Mouse (Mus musculus) cerebellum, adult (tissue): ENCODE data around the gene Plxnb2.

Experiments
- ATAC-seq: cut with Nextera tagmentation; 2 replicates; pipeline ENCODE4 v1.9.2; 2017; ENCODE audit warnings: mild to moderate bottlenecking, moderate library complexity, mixed read lengths; ENCODE audit not compliant: insufficient number of reproducible peaks, low FRiP score, low TSS enrichment

Gene Plxnb2

DNA sequence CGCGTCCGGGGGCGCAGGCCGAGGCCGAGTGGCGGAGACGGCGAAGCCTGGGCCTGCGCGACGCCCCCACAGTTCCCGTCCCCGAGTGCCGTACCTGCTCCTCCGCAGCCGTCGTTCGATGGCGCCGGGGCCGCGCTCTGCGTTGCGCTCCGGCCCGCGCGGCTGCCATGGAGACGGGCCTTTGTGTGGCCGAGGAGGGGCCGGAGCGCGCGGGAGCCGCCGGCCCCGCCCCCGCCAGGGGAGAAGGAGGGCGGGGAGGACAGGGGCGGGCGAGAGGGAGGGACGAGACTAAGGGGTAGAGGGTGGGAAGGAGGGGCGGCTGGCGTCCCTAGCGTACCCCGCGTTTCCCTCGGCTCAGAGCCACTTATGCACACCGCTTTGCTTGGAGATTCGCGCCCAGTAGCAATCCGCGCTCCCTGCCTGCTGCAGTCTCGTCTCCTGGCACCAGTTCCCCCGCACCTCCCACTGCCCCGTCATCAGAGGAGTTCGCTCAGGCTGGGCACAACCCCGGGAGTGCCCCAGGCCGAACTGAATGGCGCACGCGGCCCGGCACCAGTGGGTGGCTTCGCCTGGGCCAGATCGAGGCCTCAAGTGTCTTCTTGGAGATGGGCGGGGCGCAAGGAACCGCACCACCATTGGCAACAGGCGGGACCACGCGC is at the start of gene Plxnb2:
Gene Plxnb2, minus strand, starts transcription at position 218 of the 659 bp plus-strand sequence.
- ATAC-seq = peak; percentile 13; the same call in 1 of the 2 replicates

GRCm38 (mm10) chr15:89215611-89216233 is 35.1 kb upstream of the Plxnb2 start:
- no peak for ATAC-seq

DNA sequence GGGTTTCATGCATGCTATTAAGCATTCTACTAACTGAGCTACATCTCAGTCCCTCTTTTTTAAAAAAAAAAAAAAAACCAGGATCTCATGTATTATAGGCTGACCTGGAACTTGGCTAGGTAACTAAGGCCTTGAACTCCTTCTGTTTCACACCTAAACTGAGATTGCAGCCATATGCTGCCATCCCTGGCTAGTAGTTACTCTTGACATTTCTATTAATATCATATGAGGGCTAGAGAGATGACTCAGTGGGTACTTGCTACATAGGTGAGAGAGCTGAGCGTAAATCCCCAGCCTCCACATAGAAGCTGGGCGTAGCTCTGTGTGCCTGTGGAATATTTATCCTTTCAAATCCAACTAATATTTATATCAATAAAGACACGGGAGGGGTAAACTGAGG is 34.4 kb upstream of the Plxnb2 start:
- 0 out of 2 replicates have a peak, but pooled peaks have one; percentile 13 for ATAC-seq

DNA sequence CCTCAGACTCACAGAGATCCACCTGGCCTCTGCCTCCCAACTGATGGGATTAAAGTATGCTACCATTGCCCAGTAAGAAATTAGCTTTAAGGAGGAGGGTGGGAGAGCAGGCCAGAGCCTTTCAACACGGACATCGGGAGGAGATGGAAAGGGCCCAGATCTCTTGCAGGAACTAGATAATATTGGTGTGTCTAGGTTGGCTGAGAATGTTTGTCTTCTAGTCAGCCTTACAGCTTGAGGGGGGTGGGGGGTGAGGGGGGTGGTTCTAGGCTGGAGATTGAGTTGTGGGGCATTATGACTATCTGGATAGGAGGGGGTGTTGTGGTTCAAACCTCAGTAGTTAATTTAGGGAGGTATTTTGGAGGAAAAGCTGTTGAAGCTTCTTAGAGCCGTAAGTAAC is 32.9 kb upstream of the Plxnb2 start:
- no peak for ATAC-seq

DNA sequence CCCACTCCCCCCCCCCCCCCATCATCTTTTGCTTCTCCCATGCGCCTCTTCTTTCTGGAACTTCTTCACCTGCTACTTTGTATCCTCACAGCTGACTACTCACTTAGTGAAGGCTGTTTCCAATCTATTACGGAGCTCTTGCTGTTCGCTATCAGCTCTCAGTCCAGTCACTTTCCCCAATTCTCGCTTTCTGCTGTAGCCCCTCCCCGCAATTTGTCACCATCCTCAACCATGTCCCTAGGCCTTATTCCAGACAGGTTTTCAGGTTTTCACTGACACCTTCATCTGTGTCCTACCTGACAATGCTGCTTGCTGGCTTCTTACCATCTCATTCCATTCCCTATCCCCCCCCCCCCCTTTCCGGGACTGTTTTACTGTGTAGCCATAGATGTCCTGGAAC is 31.9 kb upstream of the Plxnb2 start:
- ATAC-seq = no peak

DNA sequence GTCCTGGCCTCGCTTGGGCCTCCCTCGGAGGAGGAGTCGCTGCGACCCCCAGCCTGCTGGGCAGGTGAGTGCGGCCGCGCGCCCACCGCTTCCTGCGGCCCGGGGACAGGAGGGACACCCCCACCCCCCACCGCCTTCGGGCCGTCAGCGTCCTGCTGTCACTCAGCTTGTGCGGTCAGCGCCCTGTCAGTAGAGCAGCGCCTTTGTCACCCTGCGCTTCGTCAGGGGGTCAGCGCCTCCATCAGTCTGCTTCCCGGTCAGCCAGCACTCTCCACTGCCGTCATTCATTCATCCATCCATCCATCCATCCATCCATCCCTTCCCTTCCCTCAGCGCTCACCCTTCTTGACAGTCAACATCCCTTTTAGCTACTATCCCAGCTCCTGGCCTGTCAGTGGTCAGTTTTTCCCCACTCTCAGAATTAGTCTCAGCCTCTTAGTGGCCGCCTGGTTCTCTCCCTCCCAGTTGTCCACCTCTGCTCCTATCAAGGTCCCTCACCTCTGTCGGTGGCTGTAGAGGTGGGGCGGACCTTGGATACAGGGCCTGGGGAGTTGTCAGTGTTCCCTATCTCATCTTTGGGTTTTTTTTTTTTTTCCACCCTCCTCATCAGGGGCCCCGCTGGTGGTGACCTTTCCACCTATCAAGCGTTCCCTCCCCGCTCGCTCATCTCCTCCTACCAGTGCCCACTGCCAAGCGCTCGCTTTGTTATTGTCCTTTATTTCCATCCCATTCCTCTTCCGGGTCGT is 31.3 kb upstream of the Plxnb2 start:
- ATAC-seq = peak; percentile 27

GRCm38 (mm10) chr15:89210915-89211715 is 30.5 kb upstream of the Plxnb2 start, which contains the start of gene Ppp6r2:
Gene Ppp6r2, plus strand, starts transcription at chr15:89211553.
- peak; percentile 29; the same call in 1 of the 2 replicates for ATAC-seq

DNA sequence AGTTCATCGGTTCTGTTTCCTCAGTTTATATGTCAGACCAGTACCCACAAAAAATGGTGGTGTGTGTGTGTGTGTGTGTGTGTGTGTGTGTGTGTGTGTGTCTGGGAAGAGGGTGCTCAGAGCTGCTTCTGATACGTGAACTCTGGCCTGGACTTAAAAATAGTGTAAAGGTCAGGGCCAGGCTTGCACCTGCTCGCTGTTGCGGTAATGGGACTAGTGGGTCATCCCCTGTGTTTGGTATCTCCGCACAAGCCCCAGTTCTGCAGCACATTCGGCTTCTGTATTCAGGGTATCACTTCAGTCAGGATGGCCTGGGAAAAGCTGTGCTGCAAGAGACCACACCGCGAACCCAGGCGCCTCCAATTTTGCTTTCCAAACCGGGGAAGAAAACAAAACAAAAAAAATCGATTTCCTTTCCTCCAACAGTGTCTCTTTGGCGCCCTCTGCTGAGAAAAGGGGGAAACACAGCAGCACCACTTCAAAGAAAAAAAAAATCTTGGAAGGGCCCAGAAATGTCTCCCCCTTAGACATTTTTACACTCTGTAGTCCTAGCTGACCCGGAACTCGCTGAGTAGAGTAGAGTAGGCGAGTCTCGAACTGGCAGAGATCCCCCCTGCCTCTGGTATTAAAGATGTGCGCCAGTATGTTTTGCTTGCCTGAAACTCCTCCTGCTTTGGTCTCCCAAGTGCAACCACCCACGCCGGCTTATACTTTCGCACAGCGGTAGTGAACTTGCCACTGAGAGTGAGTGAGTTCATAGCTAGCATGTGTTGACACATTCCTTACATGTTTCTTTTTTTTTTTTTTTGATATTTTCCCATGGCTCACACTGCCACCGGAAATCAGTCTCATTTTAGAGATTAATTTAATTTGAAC is 29.5 kb upstream of the Plxnb2 start:
- ATAC-seq = no peak

DNA sequence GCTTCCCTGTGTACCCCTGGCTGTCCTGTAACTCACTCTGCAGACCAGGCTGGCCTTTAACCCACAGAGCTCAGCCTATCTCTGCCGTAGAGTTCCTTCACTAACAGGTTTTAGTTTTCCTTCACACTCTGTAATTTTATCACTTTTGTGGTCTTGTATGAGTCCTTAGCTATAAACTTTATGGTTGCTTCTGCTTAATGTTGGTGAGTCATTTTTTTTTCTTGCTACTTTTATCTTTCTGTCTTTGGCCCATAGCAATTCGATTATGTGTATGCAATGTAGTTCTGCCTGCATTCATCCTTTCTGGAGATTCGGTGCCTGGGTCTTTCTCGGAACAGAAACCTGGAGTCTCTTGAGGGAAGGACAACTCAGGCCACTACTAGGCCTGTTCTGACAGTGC is 26.9 kb upstream of the Plxnb2 start:
- ATAC-seq = no peak

DNA sequence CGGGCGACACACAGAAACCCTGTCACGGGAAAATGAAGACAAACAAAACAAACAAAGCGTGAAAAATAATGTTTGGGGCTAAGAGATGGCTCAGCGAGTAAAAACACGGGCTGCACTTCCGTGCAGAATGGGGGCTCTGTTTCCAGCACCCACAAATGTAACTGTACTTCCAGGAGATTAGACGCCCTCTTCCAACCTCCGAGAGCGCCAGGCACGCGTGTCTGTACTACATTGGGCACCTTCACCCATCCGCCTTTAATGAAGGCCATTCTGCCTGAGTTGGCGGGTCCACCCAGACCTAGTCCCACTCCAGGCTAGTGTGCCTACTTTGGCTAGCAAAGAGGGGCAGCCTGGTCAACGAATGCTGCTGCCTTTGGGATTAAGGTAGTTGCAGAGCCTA is 16.5 kb upstream of the Plxnb2 start:
- no peak for ATAC-seq

DNA sequence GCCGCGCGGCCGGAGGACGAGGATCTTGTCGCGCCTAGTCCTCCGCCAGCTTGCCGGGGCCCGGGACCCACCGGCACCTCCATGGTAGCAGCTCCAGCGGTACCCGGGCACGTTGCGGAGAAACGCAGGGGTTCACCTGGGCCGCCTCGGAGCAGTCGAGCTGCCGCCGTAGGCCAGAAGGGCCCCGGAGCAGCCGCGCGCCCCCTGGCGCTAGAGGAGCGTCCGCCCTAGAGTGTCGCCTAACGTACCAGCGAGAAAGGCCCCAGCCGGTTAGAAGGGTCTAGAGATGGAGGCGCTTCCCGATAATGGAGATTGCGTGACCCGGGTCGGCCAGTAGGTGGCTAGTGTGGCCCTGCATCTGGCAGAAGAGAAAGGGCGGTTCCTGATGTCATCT is 15.7 kb upstream of the Plxnb2 start, which contains the start of gene Dennd6b:
Gene Dennd6b, minus strand, starts transcription at position 184 of the 394 bp plus-strand sequence.
- ATAC-seq = peak; percentile 95

GRCm38 (mm10) chr15:89195690-89196312 is 15.2 kb upstream of the Plxnb2 start:
- peak; percentile 84 for ATAC-seq

DNA sequence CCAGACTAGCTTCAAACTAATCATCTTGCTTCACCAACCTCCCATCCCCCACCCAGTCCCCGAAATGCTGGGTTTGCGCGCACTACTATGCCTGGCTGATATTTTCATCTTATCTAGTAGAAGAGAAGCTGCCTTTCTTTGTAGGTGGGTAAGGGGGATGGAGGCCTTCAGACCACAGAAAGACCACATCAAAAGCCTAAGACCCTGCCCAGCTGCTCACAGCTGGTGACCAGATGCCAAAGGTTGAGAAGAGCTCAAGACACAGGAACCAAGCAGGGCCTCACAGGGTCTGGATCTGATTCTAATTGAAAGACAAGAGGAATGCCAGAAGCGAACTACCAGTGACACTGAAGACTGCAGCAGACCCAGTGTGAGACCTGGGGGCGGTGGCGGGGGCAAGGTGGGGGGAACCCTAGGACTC is 14.7 kb upstream of the Plxnb2 start:
- ATAC-seq = no peak

DNA sequence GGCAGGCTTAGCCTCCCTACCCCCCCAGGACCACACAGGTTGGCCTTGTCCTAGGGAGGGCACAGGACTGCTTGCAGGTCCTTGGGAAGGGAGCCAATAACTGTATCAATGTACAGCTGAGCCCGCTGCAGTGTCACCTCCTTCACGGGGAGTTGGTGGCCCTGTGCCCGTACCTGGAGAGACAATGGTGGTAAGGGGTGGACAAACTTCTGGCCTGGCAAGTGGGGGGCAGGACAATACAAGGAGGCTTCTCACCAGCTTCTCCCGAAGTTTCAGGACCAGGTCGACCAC is 4.3 kb upstream of the Plxnb2 start:
- no peak for ATAC-seq

- ATAC-seq = no peak
Measured at GRCm38 (mm10) chr15:89184141-89184936, 3.8 kb upstream of the Plxnb2 start.

DNA sequence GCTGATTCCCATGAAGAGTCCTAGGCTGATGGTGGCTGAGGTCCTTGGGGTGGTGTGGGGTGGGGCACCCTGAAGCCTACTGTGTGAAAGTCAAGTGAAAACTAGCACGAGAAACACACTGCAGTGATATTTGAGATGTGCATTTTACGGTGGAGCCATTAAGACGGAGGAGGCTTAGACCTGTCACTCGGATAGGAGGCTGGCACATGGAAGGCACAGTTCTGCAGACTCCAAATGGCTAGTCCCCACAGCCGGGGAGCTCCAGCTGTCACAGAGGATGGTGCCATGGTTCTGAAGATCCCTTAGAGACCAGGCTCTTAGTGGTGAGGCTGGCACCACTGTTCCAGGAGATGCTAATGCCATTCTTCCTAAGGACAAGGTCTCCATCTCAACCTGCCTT is 2.3 kb upstream of the Plxnb2 start:
- no peak for ATAC-seq

DNA sequence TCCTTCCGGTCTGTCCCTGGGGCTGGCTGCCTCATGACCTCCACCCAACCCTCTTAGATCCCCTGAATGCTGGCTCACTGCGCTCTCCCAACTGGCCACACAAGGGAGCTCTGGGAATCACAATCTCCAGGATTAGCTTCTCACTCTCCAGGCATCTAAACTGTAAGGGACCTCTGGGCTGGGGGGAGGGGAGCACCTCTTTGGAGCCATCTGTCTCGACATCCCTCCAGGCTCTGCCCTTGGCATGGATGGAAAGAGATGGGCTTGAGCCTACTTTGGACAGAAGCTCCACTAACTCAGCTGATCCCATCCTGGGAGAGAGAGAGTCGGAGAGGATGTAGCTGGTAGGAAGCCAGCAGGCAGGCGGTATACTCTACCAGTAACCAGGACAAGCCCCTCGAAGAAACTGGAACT is 1.7 kb upstream of the Plxnb2 start:
- ATAC-seq = no peak

DNA sequence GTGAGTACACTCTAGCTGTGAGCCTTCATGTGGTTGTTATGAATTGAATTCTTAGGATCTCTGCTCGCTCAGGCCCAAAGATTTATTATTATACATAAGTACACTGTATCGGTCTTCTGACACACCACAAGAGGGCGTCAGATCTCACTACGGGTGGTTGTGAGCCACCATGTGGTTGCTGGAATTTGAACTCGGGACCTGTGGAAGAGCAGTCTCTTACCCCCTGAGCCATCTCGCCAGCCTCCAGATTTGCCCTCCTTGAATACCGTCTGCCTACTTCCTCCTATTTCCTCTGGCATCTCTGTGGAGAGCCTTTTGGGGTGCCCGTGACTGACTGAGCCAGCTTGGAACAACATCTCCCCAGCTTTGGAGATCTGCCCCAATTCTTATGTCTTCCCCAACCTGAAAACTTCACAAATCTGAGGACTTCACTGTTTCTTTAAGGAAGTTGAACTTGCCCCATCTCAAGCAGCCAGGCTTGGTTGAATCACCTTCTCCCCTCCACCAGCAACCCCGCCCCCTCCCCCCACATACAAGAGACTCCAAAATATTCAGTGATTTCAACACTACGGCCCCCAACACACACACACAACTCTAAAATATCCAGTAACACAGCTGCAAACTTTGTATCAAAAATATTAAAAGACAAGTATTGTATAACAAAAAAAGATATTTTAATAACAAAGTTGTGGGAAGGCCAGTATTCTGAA is 1.1 kb upstream of the Plxnb2 start:
- ATAC-seq = no peak
